Mouse (Mus musculus): ENCODE measurements at regions not wholly inside any gene's neighbourhood (a gene's known extent, or its start where the extent isn't known, plus 50 kb on each side); places are given as distances from the start of the nearest gene placed in this dataset.

DNA sequence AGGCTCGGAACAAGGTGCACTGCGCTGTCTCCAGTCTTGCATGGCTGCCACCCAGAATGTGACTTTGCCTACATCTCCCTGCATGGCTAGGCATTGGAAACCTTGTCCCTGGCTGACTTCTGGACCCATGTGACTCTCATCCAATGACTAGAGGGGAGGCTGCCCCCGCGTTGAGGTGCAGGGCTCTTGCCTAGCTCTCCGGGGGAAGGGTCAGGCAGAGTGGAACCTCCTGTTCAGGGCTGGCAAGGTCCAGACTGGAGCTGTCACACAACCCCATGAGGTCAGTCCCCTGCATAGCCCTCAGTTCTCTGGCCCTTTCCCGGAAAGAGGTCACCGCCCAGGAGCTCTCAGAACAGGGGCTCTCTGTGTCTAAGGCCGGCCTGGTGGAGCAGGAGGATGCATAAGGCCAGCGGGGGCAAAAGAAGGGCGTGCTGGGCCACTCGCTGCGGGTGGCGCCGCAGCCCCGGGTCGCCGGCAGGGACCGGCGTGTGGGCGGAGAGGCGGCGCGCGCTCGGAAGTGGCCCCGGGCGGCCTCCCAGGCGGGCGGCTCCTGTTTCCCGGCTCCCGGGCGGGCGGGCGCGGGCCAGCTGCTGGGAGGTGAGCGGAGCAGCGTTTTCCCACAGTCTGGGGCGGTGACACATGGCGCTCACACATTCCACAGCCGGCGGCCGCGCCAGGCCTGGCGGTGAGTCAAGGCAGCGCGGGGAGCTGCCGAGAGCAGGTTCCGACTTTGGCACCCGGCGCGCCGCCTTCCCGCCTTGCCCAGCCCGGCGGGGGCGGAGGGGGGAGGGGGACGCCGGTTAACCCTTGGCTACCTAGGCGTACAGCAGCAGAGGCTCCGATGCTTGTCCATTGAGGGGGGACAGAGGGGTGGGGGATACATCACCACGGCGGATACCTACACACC lies 55.5 kb upstream of the Hes1 start:
- ATAC-seq (replicated peaks in 1 of 2; ENCODE audit: insufficient read depth in 1 of 2, low FRiP score in 2 of 2, low TSS enrichment in 1 of 2, low read depth in 1 of 2, poor library complexity in 2 of 2, severe bottlenecking in 2 of 2) = peak; percentile 55 to 63; a peak in 3 of 4 replicates

DNA sequence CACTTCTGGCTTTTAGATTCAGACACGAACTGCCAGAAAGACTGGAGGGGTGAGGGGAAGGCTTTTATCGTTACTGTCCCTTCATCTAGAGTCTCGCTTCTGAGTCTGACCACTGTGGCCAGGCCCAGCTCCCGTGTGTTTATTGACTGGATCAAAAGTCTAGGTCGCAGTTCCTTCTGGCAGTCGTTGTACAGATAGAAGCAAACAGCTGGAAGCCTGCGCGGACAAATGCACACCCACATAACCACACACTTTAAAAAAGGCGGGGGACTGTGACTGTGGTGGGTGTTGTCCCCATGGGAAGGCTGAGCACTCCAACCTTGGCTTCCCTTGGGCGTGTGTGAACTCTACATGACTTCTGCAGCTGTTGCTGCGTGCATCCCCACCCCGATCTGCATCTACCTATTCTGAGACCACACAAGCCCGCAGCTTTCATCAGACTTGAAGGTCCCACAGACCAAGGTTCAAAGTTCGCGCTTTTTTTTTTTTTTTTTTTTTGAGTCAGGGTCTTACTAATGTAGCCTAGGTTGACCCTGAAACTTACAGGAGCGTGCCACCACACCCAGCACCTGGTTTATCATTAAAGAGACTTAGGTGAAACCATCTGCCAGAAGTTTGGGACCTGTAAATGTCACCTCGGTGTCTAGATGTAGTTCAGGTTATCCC lies 54.5 kb upstream of the Hes1 start:
- no peak for ATAC-seq (replicated peaks in 1 of 2; ENCODE audit: insufficient read depth in 1 of 2, low FRiP score in 2 of 2, low TSS enrichment in 1 of 2, low read depth in 1 of 2, poor library complexity in 2 of 2, severe bottlenecking in 2 of 2)

DNA sequence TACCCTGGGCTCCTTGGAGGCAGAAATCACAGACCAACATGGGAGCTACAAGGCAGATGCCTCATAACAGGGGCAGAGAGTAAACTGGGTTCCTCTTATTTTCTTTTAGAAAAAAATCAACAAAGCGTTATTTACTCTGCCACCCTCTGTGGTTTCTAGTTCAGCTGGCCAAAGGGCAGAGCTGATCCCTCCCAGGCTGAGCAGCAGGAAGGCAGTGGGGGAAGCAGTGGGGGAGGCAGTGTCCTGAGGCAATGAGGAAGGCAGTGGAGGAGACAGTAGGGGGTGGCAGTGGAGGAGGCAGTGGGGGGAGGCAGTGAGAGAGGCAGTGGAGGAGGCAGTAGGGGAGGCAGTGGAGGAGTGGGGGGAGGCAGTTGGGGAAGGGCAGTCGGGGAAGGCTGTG lies 51.1 kb upstream of the Hes1 start:
- no peak for ATAC-seq (replicated peaks in 1 of 2; ENCODE audit: insufficient read depth in 1 of 2, low FRiP score in 2 of 2, low TSS enrichment in 1 of 2, low read depth in 1 of 2, poor library complexity in 2 of 2, severe bottlenecking in 2 of 2)

DNA sequence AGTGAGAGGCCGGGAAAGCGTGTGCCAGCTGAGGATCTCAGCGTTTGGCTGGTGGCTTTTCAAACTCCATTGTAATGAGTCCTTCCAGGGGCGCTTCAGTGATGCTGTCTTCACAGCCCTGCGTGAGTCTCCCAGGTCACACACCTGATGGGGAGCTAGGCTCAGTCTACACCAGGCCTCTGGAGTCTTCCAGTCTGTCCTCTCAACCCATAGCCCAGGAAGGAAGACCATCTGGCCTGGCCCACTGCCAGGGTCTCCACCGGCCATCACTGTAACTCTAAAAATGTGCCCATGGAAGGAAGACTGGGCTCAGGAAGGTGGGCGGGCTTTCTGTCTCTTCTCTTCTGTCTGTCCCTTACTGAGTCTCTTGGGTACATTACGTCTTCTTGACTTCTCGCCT lies 50.2 kb upstream of the Hes1 start:
- ATAC-seq (replicated peaks in 1 of 2; ENCODE audit: insufficient read depth in 1 of 2, low FRiP score in 2 of 2, low TSS enrichment in 1 of 2, low read depth in 1 of 2, poor library complexity in 2 of 2, severe bottlenecking in 2 of 2) = no peak

All from hematopoietic stem cell, adult 5-6 weeks (primary cell).